13 mouse cellular contexts compared by ENCODE assay signal in genomic region chr3:123201798-123202197, GRCm38 (mm10). TPM values are rescaled to one million over a fixed set of nuclear protein-coding genes. Genes with fewer than 3 reads are reported as not detected.
"Had no signal": no experiment of that assay in that cellular context is flagged by ENCODE, and none has a peak within 500 bp of the region (broad histone marks: within the 10 kb centered on the region; RNA-seq: fewer than 3 reads in every experiment).

No protein-coding gene starts in this region.

- DNase-seq: retina, postnatal 1 day; right cerebral cortex, adult 18-20 months; right cerebral cortex, postnatal 14 days; right cerebral cortex, postnatal 25 days; right cerebral cortex, postnatal 4 days; spleen, adult 18-20 months; thymus, adult 18-20 months; thymus, adult 2 months; thymus, postnatal 14 days; thymus, postnatal 25 days; thymus, postnatal 36 days; thymus, postnatal 4 days had no signal

RNA-seq across cellular contexts. Expression of gene Synpo2, which starts 34.2 kb away (rescaled TPM):
- total RNA-seq: neutrophil, adult 5-6 weeks had no signal
